Mouse (Mus musculus): Measurements from ENCODE around the gene Treml4. TPM values are rescaled to one million over a fixed set of nuclear protein-coding genes. Genes with fewer than 3 reads are reported as not detected.

The Treml4 gene
- polyA plus RNA-seq, 1 experiment from 2014 or later, result 0.10 TPM

GRCm38 (mm10) chr17:48278381-48278780 lies 14.3 kb downstream of the Treml4 start:
- peaks cover 12% of the 10 kb centered on the region; the same call in 1 of the 2 replicates for H3K4me1 ChIP-seq
- no peak overlapping the region for H3K4me3 ChIP-seq
- H3K9ac ChIP-seq (replicated peaks), result no peak overlapping the region
- no peak overlapping the region for H3K27ac ChIP-seq (replicated peaks)
- H3K4me2 ChIP-seq (replicated peaks), result no peak overlapping the region
- no peaks in the 10 kb centered on the region for H3K9me3 ChIP-seq
- H3K36me3 ChIP-seq, result no peaks in the 10 kb centered on the region
- ATAC-seq (ENCODE audit: low FRiP score, low read depth), result no peak
- H3K27me3 ChIP-seq, result no peaks in the 10 kb centered on the region

GRCm38 (mm10) chr17:48279002-48279401 lies 14.9 kb downstream of the Treml4 start:
- H3K27ac ChIP-seq (replicated peaks), result no peak overlapping the region
- H3K4me3 ChIP-seq, result no peak overlapping the region
- H3K27me3 ChIP-seq, result no peaks in the 10 kb centered on the region
- no peaks in the 10 kb centered on the region for H3K9me3 ChIP-seq
- H3K4me1 ChIP-seq, result peaks cover 12% of the 10 kb centered on the region; the same call in 1 of the 2 replicates
- no peak for ATAC-seq (ENCODE audit: low FRiP score, low read depth)
- H3K36me3 ChIP-seq, result no peaks in the 10 kb centered on the region
- H3K9ac ChIP-seq (replicated peaks), result no peak overlapping the region
- no peak overlapping the region for H3K4me2 ChIP-seq (replicated peaks)
- 85% methylated on average over 4 of the region's 4 CpGs for WGBS

GRCm38 (mm10) chr17:48280943-48281738 lies 17.0 kb downstream of the Treml4 start:
- H3K9me3 ChIP-seq, result no peaks in the 10 kb centered on the region
- no peaks in the 10 kb centered on the region for H3K36me3 ChIP-seq
- no peak overlapping the region for H3K27ac ChIP-seq (replicated peaks)

GRCm38 (mm10) chr17:48281739-48282085 lies 17.6 kb downstream of the Treml4 start:
- Histone ChIP-seq H3K4me1 (peaks cover 12% of the 10 kb centered on the region; the same call in 1 of the 2 replicates), H3K4me2 (replicated peaks) (peak overlapping the region; percentile 56), H3K4me3 (peak overlapping the region; percentile 35), H3K9me3 (no peaks in the 10 kb centered on the region), H3K27ac (replicated peaks) (no peak overlapping the region), H3K27me3 (no peaks in the 10 kb centered on the region), H3K36me3 (no peaks in the 10 kb centered on the region), H3K9ac (replicated peaks) (peak overlapping the region; percentile 55)
- 0 out of 2 replicates have a peak, but pooled peaks have one; percentile 38 for ATAC-seq (ENCODE audit: low FRiP score, low read depth)
- 5% methylated on average over 3 of the region's 3 CpGs for WGBS

More at GRCm38 (mm10) chr17:48280943-48281738, 17.0 kb downstream of the Treml4 start:
- no peaks in the 10 kb centered on the region for H3K27me3 ChIP-seq
- H3K4me1 ChIP-seq, result peaks cover 12% of the 10 kb centered on the region; the same call in 1 of the 2 replicates
- peak overlapping the region; percentile 56 for H3K4me2 ChIP-seq (replicated peaks)
- peak overlapping the region; percentile 35 for H3K4me3 ChIP-seq
- 32% methylated on average over 18 of the region's 18 CpGs for WGBS
- peak; percentile 72 for ATAC-seq (ENCODE audit: low FRiP score, low read depth)
- H3K9ac ChIP-seq (replicated peaks), result peak overlapping the region; percentile 55

- H3K9ac ChIP-seq (replicated peaks), result no peak overlapping the region
- ATAC-seq (ENCODE audit: low FRiP score, low read depth), result no peak
- no peaks in the 10 kb centered on the region for H3K36me3 ChIP-seq
- no peak overlapping the region for H3K27ac ChIP-seq (replicated peaks)
- H3K27me3 ChIP-seq, result no peaks in the 10 kb centered on the region
- H3K4me1 ChIP-seq, result peaks cover 4% of the 10 kb centered on the region; the same call in 1 of the 2 replicates
- no peak overlapping the region for H3K4me2 ChIP-seq (replicated peaks)
- no peak overlapping the region for H3K4me3 ChIP-seq
- WGBS, result 57% methylated on average over 1 of the region's 1 CpGs
- 0 out of 2 replicates have a peak, but pooled peaks cover 2% of the 10 kb centered on the region for H3K9me3 ChIP-seq
Measured at GRCm38 (mm10) chr17:48286765-48287164, 22.7 kb downstream of the Treml4 start.

DNA sequence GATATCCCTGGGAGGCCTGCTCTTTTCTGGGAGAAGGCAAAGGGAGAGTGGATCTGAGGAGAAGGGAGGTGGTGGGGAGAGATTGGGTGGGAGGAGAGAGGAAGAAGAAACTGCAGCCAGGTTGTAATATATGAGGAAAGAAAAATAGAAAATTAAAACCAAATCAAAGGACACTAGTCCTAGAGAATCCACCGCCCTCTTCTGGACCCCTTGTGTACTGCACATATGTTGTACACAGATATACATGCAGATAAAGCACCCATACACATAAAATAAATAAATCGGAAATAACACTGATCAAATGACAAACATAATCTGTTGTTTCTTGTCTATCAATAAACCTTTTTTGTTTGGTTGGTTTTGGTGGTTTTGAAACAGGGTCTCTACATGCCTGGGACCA lies 23.2 kb downstream of the Treml4 start:
- 63% methylated on average over 2 of the region's 2 CpGs for WGBS

DNA sequence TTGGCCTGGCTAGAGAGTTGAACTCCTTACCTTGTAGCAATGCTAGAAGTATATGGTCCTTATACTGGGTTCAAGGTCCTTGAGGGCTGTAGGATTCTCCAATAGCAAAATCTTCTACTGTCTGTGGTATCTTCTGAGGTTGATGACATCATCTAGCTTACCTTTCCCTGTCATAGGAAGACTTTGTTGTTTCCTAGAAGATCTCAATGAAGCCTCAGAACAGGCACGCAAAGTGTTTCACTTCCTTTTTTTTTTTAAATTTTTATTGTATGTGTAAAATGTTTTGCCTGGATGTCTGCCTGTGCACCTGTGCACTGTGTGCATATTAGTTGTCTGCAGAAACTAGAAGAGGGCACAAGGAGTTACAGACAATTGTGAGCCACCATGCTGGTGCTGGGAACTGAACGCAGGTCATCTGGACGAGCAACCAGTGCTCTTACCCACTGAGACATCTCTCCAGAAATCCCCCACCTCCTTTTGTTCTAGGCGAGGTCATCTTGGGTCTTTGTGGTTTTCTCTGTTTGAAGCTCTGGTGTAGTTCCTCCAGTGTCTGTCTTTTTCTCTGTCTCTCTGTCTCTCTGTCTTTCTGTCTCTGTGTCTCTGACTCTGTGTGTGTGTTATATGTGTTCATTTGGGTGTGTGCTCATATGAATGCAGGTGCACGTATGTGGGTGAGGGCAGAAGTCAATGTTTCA lies 29.6 kb downstream of the Treml4 start:
- H3K4me1 ChIP-seq, result no peaks in the 10 kb centered on the region

More for the DNA sequence above, 23.2 kb downstream of the Treml4 start:
- Histone ChIP-seq H3K27ac (replicated peaks) (no peak overlapping the region), H3K4me1 (peaks cover 3% of the 10 kb centered on the region; the same call in 1 of the 2 replicates), H3K4me2 (replicated peaks) (no peak overlapping the region), H3K4me3 (no peak overlapping the region), H3K9me3 (0 out of 2 replicates have a peak, but pooled peaks cover 2% of the 10 kb centered on the region), H3K36me3 (no peaks in the 10 kb centered on the region), H3K9ac (replicated peaks) (no peak overlapping the region), H3K27me3 (no peaks in the 10 kb centered on the region)
- no peak for ATAC-seq (ENCODE audit: low FRiP score, low read depth)

GRCm38 (mm10) chr17:48299203-48299602 lies 35.1 kb downstream of the Treml4 start, which contains the start of gene Treml2:
TSS of gene Treml2 (plus strand) at chr17:48299498.
- Histone ChIP-seq H3K27me3 (no peaks in the 10 kb centered on the region), H3K4me1 (no peaks in the 10 kb centered on the region), H3K9me3 (no peaks in the 10 kb centered on the region), H3K4me3 (no peak within 1 kb of the TSS), H3K9ac (replicated peaks) (no peak within 1 kb of the TSS), H3K36me3 (no peaks in the 10 kb centered on the region), H3K27ac (replicated peaks) (no peak within 1 kb of the TSS), H3K4me2 (replicated peaks) (no peak within 1 kb of the TSS)
- no peak for ATAC-seq (ENCODE audit: low FRiP score, low read depth)
- WGBS, result 31% methylated on average over 3 of the region's 4 CpGs

More for the DNA sequence above, 29.6 kb downstream of the Treml4 start:
- Histone ChIP-seq H3K27ac (replicated peaks) (no peak overlapping the region), H3K9me3 (0 out of 2 replicates have a peak, but pooled peaks cover 2% of the 10 kb centered on the region), H3K4me3 (no peak overlapping the region), H3K9ac (replicated peaks) (no peak overlapping the region), H3K36me3 (no peaks in the 10 kb centered on the region), H3K4me2 (replicated peaks) (no peak overlapping the region), H3K27me3 (no peaks in the 10 kb centered on the region)
- ATAC-seq (ENCODE audit: low FRiP score, low read depth), result no peak
- 86% methylated on average over 5 of the region's 5 CpGs for WGBS

GRCm38 (mm10) chr17:48299756-48300155 lies 35.7 kb downstream of the Treml4 start:
- no peaks in the 10 kb centered on the region for H3K9me3 ChIP-seq
- no peaks in the 10 kb centered on the region for H3K27me3 ChIP-seq
- H3K27ac ChIP-seq (replicated peaks), result no peak overlapping the region
- 60% methylated on average over 7 of the region's 7 CpGs for WGBS
- H3K36me3 ChIP-seq, result no peaks in the 10 kb centered on the region
- H3K4me2 ChIP-seq (replicated peaks), result no peak overlapping the region
- no peak overlapping the region for H3K4me3 ChIP-seq
- no peak for ATAC-seq (ENCODE audit: low FRiP score, low read depth)
- H3K9ac ChIP-seq (replicated peaks), result no peak overlapping the region
- H3K4me1 ChIP-seq, result no peaks in the 10 kb centered on the region

DNA sequence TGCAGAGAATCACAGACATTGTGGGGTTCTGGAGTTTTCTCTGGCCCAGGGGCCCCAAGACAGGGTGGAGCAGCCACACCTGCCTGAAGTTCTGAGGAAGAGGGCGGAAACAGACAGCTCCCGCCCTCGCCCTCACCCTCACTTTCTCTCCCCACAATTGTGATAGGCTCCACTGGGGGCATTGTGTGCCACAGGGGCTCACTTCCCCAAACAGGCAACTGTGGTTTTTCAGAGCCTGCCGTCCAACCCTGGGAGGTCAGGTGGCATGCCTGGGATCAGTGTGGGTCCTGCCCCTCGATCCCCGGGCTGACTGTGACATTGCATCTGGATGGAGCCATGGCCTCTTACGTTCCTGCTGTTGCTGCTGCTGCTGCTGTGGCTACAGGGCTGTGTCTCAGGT lies 36.1 kb downstream of the Treml4 start:
- Histone ChIP-seq H3K27me3 (no peaks in the 10 kb centered on the region), H3K36me3 (no peaks in the 10 kb centered on the region), H3K9ac (replicated peaks) (no peak overlapping the region), H3K27ac (replicated peaks) (no peak overlapping the region), H3K4me1 (no peaks in the 10 kb centered on the region), H3K4me2 (replicated peaks) (no peak overlapping the region), H3K4me3 (no peak overlapping the region), H3K9me3 (no peaks in the 10 kb centered on the region)
- 71% methylated on average over 7 of the region's 7 CpGs for WGBS
- no peak for ATAC-seq (ENCODE audit: low FRiP score, low read depth)

DNA sequence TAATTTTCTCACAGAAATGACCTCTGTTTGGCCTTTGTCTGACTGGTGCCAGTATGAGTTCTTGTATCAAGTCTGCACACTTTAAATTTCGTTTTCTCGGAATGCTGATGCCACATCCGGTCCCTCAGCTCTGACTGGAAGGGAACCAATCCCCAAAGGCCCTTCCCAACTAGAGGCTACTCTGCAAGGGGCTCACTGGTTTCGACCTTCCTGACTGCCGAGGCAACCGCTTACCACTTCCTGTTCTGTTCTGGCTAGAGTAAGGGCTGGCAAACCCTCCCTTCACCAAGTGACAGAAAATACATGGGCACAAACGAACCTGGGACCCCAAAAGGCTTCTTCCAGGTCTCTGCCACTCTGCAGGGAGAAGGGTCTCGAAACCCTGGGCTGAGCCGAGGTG lies 36.8 kb downstream of the Treml4 start:
- no peaks in the 10 kb centered on the region for H3K4me1 ChIP-seq
- no peaks in the 10 kb centered on the region for H3K36me3 ChIP-seq
- no peak overlapping the region for H3K9ac ChIP-seq (replicated peaks)
- no peak for ATAC-seq (ENCODE audit: low FRiP score, low read depth)
- H3K9me3 ChIP-seq, result no peaks in the 10 kb centered on the region
- WGBS, result 85% methylated on average over 9 of the region's 9 CpGs
- H3K27me3 ChIP-seq, result no peaks in the 10 kb centered on the region
- no peak overlapping the region for H3K4me2 ChIP-seq (replicated peaks)
- H3K4me3 ChIP-seq, result no peak overlapping the region
- H3K27ac ChIP-seq (replicated peaks), result no peak overlapping the region

- Histone ChIP-seq H3K9ac (replicated peaks) (no peak overlapping the region), H3K27ac (replicated peaks) (no peak overlapping the region), H3K4me1 (no peaks in the 10 kb centered on the region), H3K4me2 (replicated peaks) (no peak overlapping the region), H3K9me3 (no peaks in the 10 kb centered on the region), H3K27me3 (no peaks in the 10 kb centered on the region), H3K4me3 (no peak overlapping the region), H3K36me3 (no peaks in the 10 kb centered on the region)
- no peak for ATAC-seq (ENCODE audit: low FRiP score, low read depth)
- 90% methylated on average over 5 of the region's 5 CpGs for WGBS
Measured at GRCm38 (mm10) chr17:48301792-48302191, 37.7 kb downstream of the Treml4 start.

All from midbrain, embryonic 12.5 days (tissue).